Mouse (Mus musculus): Measurements from ENCODE around the gene Atxn1.

- TF ChIP-seq TCF12 (IDR thresholded peaks at IDR 0.05; ENCODE audit: low read depth, low read length) (no peak), CTCF (conservative IDR thresholded peaks at IDR 0.05 in 1 of 2, IDR thresholded peaks at IDR 0.05 in 1 of 2; ENCODE audit: low read depth in 2 of 2, low read length in 2 of 2) (no peak), MAFK (IDR thresholded peaks at IDR 0.05; ENCODE audit: insufficient replicate concordance, low read length) (no peak), POLR2A (IDR thresholded peaks at IDR 0.05; ENCODE audit: low read depth, low read length) (no peak), MAZ (IDR thresholded peaks at IDR 0.05; ENCODE audit: low read depth, low read length) (no peak), ETS1 (conservative IDR thresholded peaks at IDR 0.05; ENCODE audit: low read depth, low read length) (no peak), ZNF384 (IDR thresholded peaks at IDR 0.05; ENCODE audit: low read depth, low read length) (no peak), ZKSCAN1 (IDR thresholded peaks at IDR 0.05; ENCODE audit: borderline replicate concordance, low read depth, low read length) (no peak), MEF2A (IDR thresholded peaks at IDR 0.05; ENCODE audit: borderline replicate concordance, low read depth, low read length) (no peak), USF2 (conservative IDR thresholded peaks at IDR 0.05; ENCODE audit: low read depth, low read length) (no peak), EP300 (IDR thresholded peaks at IDR 0.05; ENCODE audit: low read length) (no peak)
These were observed 30.7 kb downstream of the Atxn1 start for GRCm38 (mm10) chr13:45934085-45934484.
